Mouse (Mus musculus): Measurements from ENCODE around the gene Rab40c. TPM values are rescaled to one million over a fixed set of nuclear protein-coding genes. Genes with fewer than 3 reads are reported as not detected.

Rab40c gene
- total and polyA plus RNA-seq, 2 experiments from 2014 or later = 38.9 to 42.1 TPM

- H3K27ac ChIP-seq (ENCODE audit: low read depth, low read length) = no peak overlapping the region
- H3K4me3 ChIP-seq (ENCODE audit: low read depth, low read length) = no peak overlapping the region
- ATAC-seq (ENCODE audit: low FRiP score) (no peak), DNase-seq (ENCODE audit: low spot score) (no peak)
- H3K9ac ChIP-seq (replicated peaks; ENCODE audit: low read length, poor library complexity, severe bottlenecking) = no peak overlapping the region
- no peaks in the 10 kb centered on the region for H3K9me3 ChIP-seq (ENCODE audit: low read length)
- H3K36me3 ChIP-seq (ENCODE audit: insufficient read depth, low read length) = peaks cover 44% of the 10 kb centered on the region
- no peak overlapping the region for H3K4me2 ChIP-seq (ENCODE audit: low read depth, low read length, poor library complexity, severe bottlenecking)
- WGBS = 91% methylated on average over 20 of the region's 23 CpGs
- H3K27me3 ChIP-seq (ENCODE audit: insufficient read depth, low read length) = no peaks in the 10 kb centered on the region
- TF ChIP-seq CTCF (IDR thresholded peaks at IDR 0.05) = no peak
- no peaks in the 10 kb centered on the region for H3K4me1 ChIP-seq (ENCODE audit: insufficient read depth, low read length)
Observed at GRCm38 (mm10) chr17:25959630-25960467, 40.3 kb upstream of the Rab40c start.

- no peak overlapping the region for H3K27ac ChIP-seq (ENCODE audit: low read depth, low read length)
Observed at GRCm38 (mm10) chr17:25958771-25959494, 39.4 kb upstream of the Rab40c start.

GRCm38 (mm10) chr17:25957586-25958051 is 38.1 kb upstream of the Rab40c start:
- H3K4me2 ChIP-seq (ENCODE audit: low read depth, low read length, poor library complexity, severe bottlenecking) = no peak overlapping the region
- DNase-seq (ENCODE audit: low spot score) (peak; percentile 73), ATAC-seq (ENCODE audit: low FRiP score) (no peak; the same call in 1 of the 2 replicates)
- peaks cover 11% of the 10 kb centered on the region for H3K27me3 ChIP-seq (ENCODE audit: insufficient read depth, low read length)
- H3K4me1 ChIP-seq (ENCODE audit: insufficient read depth, low read length) = no peaks in the 10 kb centered on the region
- H3K4me3 ChIP-seq (ENCODE audit: low read depth, low read length) = no peak overlapping the region
- H3K36me3 ChIP-seq (ENCODE audit: insufficient read depth, low read length) = peaks cover 24% of the 10 kb centered on the region
- no peak for TF ChIP-seq CTCF (IDR thresholded peaks at IDR 0.05)
- 81% methylated on average over 14 of the region's 14 CpGs for WGBS
- H3K9ac ChIP-seq (replicated peaks; ENCODE audit: low read length, poor library complexity, severe bottlenecking) = no peak overlapping the region
- no peak overlapping the region for H3K27ac ChIP-seq (ENCODE audit: low read depth, low read length)
- no peaks in the 10 kb centered on the region for H3K9me3 ChIP-seq (ENCODE audit: low read length)

More at GRCm38 (mm10) chr17:25958771-25959494, 39.4 kb upstream of the Rab40c start:
- peaks cover 35% of the 10 kb centered on the region for H3K36me3 ChIP-seq (ENCODE audit: insufficient read depth, low read length)
- DNase-seq (ENCODE audit: low spot score) (no peak), ATAC-seq (ENCODE audit: low FRiP score) (no peak)
- WGBS = 97% methylated on average over 11 of the region's 11 CpGs
- H3K9ac ChIP-seq (replicated peaks; ENCODE audit: low read length, poor library complexity, severe bottlenecking) = no peak overlapping the region
- no peak overlapping the region for H3K4me2 ChIP-seq (ENCODE audit: low read depth, low read length, poor library complexity, severe bottlenecking)
- no peaks in the 10 kb centered on the region for H3K27me3 ChIP-seq (ENCODE audit: insufficient read depth, low read length)
- no peak overlapping the region for H3K4me3 ChIP-seq (ENCODE audit: low read depth, low read length)
- TF ChIP-seq CTCF (IDR thresholded peaks at IDR 0.05) = no peak
- no peaks in the 10 kb centered on the region for H3K4me1 ChIP-seq (ENCODE audit: insufficient read depth, low read length)
- no peaks in the 10 kb centered on the region for H3K9me3 ChIP-seq (ENCODE audit: low read length)

- Histone ChIP-seq H3K9ac (replicated peaks; ENCODE audit: low read length, poor library complexity, severe bottlenecking) (no peak overlapping the region), H3K9me3 (ENCODE audit: low read length) (no peaks in the 10 kb centered on the region), H3K36me3 (ENCODE audit: insufficient read depth, low read length) (peaks cover 18% of the 10 kb centered on the region), H3K4me3 (ENCODE audit: low read depth, low read length) (no peak overlapping the region), H3K4me1 (ENCODE audit: insufficient read depth, low read length) (no peaks in the 10 kb centered on the region), H3K27me3 (ENCODE audit: insufficient read depth, low read length) (peaks cover 20% of the 10 kb centered on the region), H3K4me2 (ENCODE audit: low read depth, low read length, poor library complexity, severe bottlenecking) (no peak overlapping the region), H3K27ac (ENCODE audit: low read depth, low read length) (no peak overlapping the region)
- 69% methylated on average over 7 of the region's 7 CpGs for WGBS
- no peak for TF ChIP-seq CTCF (IDR thresholded peaks at IDR 0.05)
- ATAC-seq (ENCODE audit: low FRiP score) (no peak), DNase-seq (ENCODE audit: low spot score) (peak; percentile 45)
Observed at GRCm38 (mm10) chr17:25956631-25957030, 37.1 kb upstream of the Rab40c start.

GRCm38 (mm10) chr17:25956201-25956600 is 36.7 kb upstream of the Rab40c start:
- ATAC-seq (ENCODE audit: low FRiP score) (no peak), DNase-seq (ENCODE audit: low spot score) (peak; percentile 60)
- no peak overlapping the region for H3K4me3 ChIP-seq (ENCODE audit: low read depth, low read length)
- H3K27me3 ChIP-seq (ENCODE audit: insufficient read depth, low read length) = peaks cover 23% of the 10 kb centered on the region
- no peak overlapping the region for H3K9ac ChIP-seq (replicated peaks; ENCODE audit: low read length, poor library complexity, severe bottlenecking)
- no peaks in the 10 kb centered on the region for H3K4me1 ChIP-seq (ENCODE audit: insufficient read depth, low read length)
- H3K36me3 ChIP-seq (ENCODE audit: insufficient read depth, low read length) = peaks cover 18% of the 10 kb centered on the region
- H3K9me3 ChIP-seq (ENCODE audit: low read length) = no peaks in the 10 kb centered on the region
- H3K4me2 ChIP-seq (ENCODE audit: low read depth, low read length, poor library complexity, severe bottlenecking) = no peak overlapping the region
- no peak overlapping the region for H3K27ac ChIP-seq (ENCODE audit: low read depth, low read length)
- WGBS = 61% methylated on average over 7 of the region's 7 CpGs
- no peak for TF ChIP-seq CTCF (IDR thresholded peaks at IDR 0.05)

- peaks cover 16% of the 10 kb centered on the region for H3K36me3 ChIP-seq (ENCODE audit: insufficient read depth, low read length)
- no peak for ATAC-seq (ENCODE audit: low FRiP score)
Observed at GRCm38 (mm10) chr17:25955736-25956135, 36.2 kb upstream of the Rab40c start.

More at GRCm38 (mm10) chr17:25955736-25956135, 36.2 kb upstream of the Rab40c start:
- Histone ChIP-seq H3K9ac (replicated peaks; ENCODE audit: low read length, poor library complexity, severe bottlenecking) (no peak overlapping the region), H3K4me3 (ENCODE audit: low read depth, low read length) (no peak overlapping the region), H3K4me2 (ENCODE audit: low read depth, low read length, poor library complexity, severe bottlenecking) (no peak overlapping the region), H3K4me1 (ENCODE audit: insufficient read depth, low read length) (no peaks in the 10 kb centered on the region), H3K27me3 (ENCODE audit: insufficient read depth, low read length) (peaks cover 28% of the 10 kb centered on the region), H3K9me3 (ENCODE audit: low read length) (no peaks in the 10 kb centered on the region), H3K27ac (ENCODE audit: low read depth, low read length) (no peak overlapping the region)
- TF ChIP-seq CTCF (IDR thresholded peaks at IDR 0.05) = no peak
- WGBS = 74% methylated on average over 3 of the region's 3 CpGs
- no peak for DNase-seq (ENCODE audit: low spot score)

All from midbrain, postnatal 0 days (tissue).